Mouse (Mus musculus) layer of hippocampus, adult 2 months (tissue): Measurements from ENCODE around the gene Dnaaf5. TPM values are rescaled to one million over a fixed set of nuclear protein-coding genes. Genes with fewer than 3 reads are reported as not detected.

Experiments
- DNase-seq, 2 experiments: peaks; one replicate each; pipeline ENCODE4 v3.0.0; 2022; ENCODE audit warnings: low spot score in 2 of 2
- H3K27ac ChIP-seq: fragments of 200-600 bp; 2 replicates; pipeline ENCODE4 v1.8.1; 2022
- H3K4me3 ChIP-seq: fragments of 200-600 bp; 2 replicates; pipeline ENCODE4 v1.8.1; 2022; ENCODE audit warnings: mild to moderate bottlenecking
- CTCF ChIP-seq: fragments of 200-600 bp; conservative IDR thresholded peaks from 2 replicates; pipeline ENCODE4 v1.8.1; 2022; ENCODE audit warnings: antibody characterized with exemption, mild to moderate bottlenecking, moderate library complexity
- total RNA-seq, 2 experiments: library from RNA; stranded (reverse); gene quantifications; 2 replicates each; pipeline ENCODE4 v1.2.3; 2021

The Dnaaf5 gene
- total RNA-seq, 2 experiments from 2014 or later, result 5.7 to 10.7 TPM

DNA sequence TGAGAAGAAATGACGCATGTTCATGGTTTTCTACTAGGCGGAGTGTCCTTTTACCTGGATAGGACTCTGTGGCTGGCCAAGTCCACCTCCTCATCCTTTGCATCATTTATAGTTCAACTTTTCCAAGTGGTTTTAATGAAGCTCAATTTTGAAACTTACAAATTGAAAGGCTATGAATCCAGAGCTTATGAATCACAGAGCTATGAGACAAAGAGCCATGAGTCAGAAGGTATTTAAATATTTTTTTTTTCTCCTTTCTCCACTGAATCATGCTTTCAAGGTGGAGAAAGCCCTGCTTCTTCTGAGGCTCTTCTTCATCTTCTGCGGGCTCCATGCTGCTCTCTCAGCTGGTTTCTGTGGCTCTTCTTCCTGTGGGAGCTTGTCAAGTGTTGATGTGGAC, 79.7 kb downstream of the Dnaaf5 start:
- Histone ChIP-seq H3K4me3 (no peak overlapping the region), H3K27ac (no peak overlapping the region)
- TF ChIP-seq CTCF, result no peak
- no peak for DNase-seq

DNA sequence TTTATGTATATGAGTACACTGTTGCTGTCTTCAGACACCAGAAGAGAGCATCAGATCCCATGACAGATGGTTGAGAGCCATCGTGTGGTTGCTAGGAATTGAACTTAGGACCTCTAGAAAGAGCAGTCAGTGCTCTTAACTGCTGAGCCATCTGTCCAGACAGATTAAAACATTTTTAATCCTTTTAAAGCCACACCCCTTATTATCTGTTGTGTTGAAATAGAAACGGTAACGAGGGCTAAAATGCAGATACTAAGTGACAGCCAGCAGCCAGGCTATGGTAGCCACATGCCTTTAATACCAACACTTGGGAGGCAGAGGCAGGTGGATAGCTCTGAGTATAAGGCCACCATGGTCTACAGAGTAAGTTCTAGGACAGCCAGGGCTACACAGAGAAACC, 82.1 kb downstream of the Dnaaf5 start:
- TF ChIP-seq CTCF, result no peak
- DNase-seq, result no peak

GRCm38 (mm10) chr5:139234423-139234822, 84.4 kb downstream of the Dnaaf5 start:
- Histone ChIP-seq H3K27ac (no peak overlapping the region), H3K4me3 (no peak overlapping the region)
- no peak for TF ChIP-seq CTCF
- DNase-seq, result no peak

More for the DNA sequence above, 82.1 kb downstream of the Dnaaf5 start:
- no peak overlapping the region for H3K27ac ChIP-seq
- no peak overlapping the region for H3K4me3 ChIP-seq

Other genes with a start within 250 kb of the Dnaaf5 start
- gene Pdgfa, start 152.9 kb upstream of the Dnaaf5 start, total RNA-seq, result 10 to 100 TPM; 37.5 to 41.3 TPM
- gene Prkar1b, start 222 bp upstream of the Dnaaf5 start, total RNA-seq, result 100 to 1,000 TPM; 393 to 425 TPM
- gene Sun1, start 50.4 kb downstream of the Dnaaf5 start, total RNA-seq, result 10 to 100 TPM; 78.8 to 91.0 TPM
- 10 to 100 TPM; 52.5 to 53.8 TPM for gene Get4, start 102.1 kb downstream of the Dnaaf5 start, total RNA-seq
- 100 to 1,000 TPM; 162 to 171 TPM for gene Adap1, start 175.4 kb downstream of the Dnaaf5 start, total RNA-seq
- gene Cox19, start 201.2 kb downstream of the Dnaaf5 start, total RNA-seq, result 10 to 100 TPM; 74.3 to 76.8 TPM
- not detected for gene Cyp2w1, start 202.4 kb downstream of the Dnaaf5 start, total RNA-seq
- gene Gpr146, start 227.5 kb downstream of the Dnaaf5 start, total RNA-seq, result 10 to 100 TPM; 11.5 to 12.8 TPM